Mouse (Mus musculus) c-Kit-positive CD71-positive TER-119-positive erythroid progenitor cells, embryonic 14.5 days (primary cell): Measurements from ENCODE around the gene Stk38.
"Not testable (repeated sequence)": the region's sequence is repeated elsewhere in the genome, so short reads cannot be mapped to it uniquely, and the experiment has no call there.

Experiments used
- DNase-seq: peaks from one replicate; pipeline ENCODE4 v3.0.0-alpha.2; 2013; ENCODE audit warnings: low spot score

The Stk38 gene

DNA sequence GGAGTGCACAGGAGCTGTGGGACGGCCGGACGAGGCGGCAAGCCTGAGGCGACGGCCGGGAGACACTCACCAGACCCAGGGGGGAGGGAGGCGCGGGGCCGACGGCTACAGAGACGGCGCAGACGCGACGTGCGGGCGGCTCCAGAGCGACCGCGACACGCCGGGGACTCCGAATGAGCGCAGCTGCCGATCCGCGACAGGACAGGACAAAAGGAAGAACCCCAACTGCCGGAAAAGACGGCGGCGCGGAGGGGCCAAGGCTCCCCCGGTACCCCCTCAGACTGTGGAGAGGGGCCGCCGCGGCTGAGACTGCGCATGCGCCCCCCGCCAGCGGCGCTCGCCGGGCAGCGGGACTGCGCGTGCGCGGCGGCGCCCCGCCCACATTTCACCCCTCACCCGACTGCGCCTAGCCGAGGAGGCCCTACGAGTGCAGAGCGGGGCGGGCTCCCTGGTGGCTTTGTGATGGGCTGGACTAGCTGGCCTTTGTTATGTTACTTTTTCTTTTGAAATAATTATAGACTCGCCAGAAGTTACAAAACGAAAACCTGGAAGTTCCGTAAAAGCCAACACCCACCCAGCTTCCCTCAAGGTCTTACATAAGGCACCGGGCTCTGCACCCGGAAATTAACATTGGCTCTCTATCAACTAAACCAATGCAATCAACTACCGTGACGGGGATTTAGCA is at the start of gene Stk38:
TSS of gene Stk38 (minus strand) at position 355 of the 685 bp plus-strand sequence.
- peak; percentile 78 for DNase-seq

DNA sequence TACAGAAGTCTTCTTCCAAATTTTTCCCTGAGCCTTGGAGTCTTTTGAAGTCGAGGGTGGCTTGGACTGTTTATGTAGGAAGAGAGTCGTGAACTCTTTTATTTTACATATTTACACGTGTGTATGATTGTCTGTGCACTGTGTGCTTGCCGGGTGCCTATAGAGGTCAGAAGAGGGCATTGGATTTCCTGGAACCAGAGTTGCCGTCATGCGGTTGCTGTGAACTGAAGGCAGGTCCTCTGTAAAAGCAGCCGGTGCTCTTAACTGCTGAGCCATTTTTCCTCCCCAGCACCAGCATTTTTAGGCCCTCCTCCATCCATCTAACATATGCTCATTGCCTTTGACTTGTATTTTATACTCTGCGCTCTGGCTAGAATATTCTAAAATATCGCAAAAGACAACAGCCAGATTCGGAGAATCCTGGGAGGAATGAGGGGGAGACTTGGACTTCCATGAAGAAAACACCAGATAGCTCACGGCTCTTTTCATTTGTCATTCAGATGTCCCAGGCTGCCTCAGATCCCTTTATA is 49.6 kb upstream of the Stk38 start:
- no peak for DNase-seq

DNA sequence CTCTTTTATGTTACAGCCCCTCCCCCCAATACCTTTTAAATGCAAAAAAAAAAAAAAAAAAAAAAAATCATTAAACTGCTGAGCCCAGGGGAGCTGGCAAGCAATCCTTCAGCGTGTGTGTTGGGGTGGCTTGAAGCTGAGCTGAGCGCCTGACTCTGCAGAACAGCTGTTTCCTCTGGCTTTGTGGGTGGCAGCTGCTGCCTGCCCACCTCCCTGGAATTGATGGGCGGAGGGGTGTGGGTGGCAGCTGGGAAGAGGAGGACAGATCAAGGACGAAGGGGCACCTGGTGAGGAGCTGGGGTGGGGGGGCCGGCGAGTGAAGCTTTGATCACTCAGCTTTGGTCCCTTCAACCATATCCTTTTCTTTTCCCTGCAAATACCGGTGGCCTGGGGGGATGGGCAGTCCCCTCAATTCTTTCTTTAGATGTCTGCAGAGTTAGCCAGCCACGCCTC is 48.9 kb upstream of the Stk38 start:
- no peak for DNase-seq

DNA sequence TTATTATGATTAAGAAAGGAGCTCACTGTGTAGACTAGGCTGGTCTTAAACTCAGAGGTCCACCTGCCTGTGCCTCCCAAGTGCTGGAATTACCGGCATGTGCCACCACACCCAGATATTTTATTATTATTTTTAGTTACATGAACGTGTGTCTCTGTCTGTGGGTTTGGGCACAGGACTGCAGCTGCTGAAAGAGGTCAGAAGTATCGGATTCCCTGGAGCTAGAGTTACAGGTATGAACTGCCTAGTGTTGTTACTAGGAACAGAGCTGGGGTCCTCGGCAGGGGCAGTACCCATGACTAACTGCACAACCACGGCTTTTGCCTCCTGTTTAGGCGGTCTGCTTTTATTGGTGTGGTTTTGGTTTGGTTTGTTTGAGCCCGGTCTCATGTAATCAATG is 48.4 kb upstream of the Stk38 start:
- no peak for DNase-seq

DNA sequence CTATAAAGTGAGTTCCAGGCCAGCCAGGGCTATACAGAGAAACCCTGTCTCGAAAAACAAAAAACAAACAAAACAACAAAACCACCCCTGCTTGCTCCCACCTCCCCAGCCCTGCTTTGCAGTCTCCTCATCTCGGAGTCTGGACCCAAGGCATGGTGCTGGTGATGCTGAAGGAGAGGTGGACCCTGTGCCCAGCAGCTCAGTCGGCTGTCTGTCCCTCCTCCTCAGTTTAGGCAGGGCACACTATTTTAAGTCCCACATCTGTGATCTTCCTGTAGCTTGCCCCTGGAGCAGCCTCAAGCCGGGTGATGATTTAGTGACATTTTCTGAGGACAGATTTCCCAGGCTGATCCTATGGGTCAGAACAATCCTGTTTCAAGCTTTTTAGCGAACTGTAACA is 47.8 kb upstream of the Stk38 start:
- DNase-seq: no peak

DNA sequence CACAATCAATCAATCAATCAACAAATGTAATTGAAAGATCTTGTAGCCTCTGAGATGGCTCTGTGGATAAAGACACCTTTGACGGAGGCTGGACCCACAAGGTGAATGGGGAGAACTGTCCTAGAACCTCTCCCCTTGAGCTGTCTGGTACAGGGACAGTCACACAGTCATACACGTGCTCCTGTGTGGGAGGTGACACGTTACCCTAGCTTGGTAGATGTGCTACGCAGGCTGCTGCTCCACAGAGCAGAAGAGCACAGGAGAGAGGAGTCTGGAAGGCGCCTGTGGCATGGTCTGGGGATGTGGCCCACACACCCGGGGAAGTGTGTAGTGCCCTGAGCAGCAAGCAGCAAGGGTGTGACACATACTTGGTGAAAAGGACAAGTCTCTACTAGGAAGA is 46.6 kb upstream of the Stk38 start:
- DNase-seq: no peak

DNA sequence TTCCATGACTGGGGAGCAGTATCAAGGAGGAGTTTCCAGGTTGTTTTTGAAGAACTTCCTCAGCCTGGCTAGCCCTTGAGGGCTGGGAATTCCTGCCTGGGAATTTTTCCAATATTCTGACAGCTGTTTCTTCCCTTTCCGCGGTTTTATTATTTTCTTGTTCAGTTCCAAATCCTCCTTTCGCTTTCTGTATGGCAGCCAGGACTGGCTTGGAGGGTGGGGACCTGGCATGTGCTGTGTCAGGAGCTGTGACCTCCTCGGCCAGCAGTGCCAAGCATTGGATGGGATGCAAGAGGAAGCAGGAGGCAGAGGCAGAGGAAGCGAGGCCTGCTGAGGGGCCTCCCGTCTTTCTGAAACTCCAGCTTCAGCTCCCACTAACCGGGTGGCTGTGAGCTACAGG is 46.0 kb upstream of the Stk38 start:
- DNase-seq: no peak

DNA sequence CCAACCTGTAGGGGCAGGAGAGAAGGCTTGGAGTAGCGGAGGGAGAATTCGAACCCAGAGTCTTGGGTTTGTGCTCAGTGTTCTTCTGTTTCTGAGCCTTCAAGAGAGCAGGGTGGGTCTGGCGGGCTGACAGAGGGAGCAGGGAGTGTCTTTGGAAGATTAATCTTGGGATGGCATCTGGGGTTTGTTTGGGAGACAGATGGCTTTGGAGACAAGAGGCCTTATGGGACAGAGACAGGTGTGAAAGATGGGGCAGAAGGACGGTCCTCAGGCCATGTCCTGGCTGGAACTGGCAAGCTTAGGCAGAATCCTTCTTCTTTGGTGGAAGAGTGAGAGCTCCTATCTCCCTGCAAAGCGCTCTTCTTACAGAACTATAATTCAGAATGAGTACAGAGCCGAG is 45.3 kb upstream of the Stk38 start:
- no peak for DNase-seq

DNA sequence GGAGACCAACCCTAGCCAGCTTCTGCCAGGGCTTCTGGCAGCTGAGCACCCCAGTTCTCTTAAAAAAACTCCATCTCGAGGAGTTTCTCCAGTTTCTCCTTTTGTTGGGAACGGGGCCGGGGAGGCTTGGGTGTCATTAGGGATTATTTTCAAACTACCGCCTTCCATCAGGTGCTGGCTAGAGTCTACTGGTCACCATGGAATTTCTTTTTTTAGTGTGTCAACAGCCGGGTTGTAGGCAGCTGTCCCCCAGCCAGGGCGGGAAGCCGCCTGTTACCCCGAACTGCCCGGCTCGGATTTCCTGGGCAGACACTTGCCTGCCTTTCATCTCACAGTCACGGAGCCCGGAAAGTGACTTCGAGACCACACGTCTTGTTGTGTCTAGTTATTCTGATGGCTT is 43.0 kb upstream of the Stk38 start:
- DNase-seq: no peak

DNA sequence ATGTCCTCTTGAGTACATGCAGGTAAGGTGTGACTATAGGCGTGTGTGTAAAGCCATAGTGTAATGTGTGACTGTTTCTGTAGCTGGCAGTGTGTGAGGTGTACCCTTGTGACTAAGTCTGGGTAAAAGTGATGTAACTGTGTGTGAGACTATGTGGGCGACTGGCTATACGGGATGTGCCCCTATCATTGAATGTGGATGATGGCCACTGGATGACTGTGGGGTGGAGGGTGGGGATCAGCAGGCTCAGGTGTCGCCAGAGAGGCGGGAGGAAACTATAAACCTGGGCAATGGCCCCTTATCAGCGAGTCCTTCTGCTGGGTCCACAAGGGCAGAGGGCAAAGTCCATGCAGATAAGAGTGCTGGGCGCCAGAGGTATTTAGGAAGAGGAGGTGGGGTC is 42.1 kb upstream of the Stk38 start:
- no peak for DNase-seq

DNA sequence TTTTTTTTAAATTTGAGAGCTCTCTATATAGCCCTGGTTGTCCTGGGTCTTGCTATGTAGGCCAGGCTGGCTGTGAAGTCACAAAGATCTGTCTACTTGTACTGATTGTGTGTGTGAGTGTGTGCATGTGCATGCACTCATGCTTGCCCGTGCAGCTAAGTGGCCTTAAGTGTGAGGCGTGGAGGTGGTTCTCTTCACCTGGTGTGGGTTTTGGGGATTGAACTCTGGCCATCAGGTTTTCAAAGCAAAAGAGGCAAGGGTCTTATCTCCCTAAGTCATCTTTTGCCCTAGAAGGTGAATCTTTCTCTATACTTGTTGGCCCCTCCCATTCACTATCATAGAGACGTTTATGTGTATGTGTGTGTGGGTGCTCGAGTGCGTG is 41.7 kb upstream of the Stk38 start:
- DNase-seq: no peak

DNA sequence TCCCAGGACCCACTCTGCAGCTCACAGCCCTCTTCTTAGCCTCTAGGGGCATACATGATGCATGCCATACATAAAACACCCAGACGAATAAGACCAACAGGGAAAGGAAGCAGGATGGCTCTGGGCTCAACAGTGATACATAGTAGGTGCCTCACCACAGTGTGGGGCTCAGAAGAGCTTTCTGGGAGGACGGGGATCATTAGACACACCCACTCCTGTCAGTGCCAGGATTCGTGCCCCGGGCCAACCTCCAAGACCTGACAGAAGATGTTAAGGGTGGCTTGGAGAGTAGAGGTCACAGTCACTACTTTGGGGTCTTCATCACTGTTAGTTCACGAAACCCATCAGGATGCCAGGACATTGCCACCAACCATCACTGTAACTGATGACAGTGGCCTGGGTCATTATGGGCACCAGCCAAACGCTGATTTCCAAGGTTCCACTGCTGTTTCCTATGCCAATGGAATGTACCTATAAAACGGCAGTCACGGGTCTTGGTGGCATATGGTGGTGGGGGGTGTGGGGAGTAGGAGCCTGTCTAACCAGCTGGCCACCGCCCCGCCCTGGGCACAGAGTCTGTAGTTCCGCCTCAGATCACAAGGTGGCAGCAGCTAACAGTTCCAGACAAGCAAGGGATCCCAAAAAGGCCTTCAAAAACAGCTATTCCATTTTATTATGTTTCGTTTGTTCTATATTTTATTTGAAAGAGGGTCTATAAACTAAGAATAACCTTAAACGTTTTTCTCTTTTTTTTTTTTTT is 41.1 kb upstream of the Stk38 start:
- DNase-seq: peak; percentile 72

DNA sequence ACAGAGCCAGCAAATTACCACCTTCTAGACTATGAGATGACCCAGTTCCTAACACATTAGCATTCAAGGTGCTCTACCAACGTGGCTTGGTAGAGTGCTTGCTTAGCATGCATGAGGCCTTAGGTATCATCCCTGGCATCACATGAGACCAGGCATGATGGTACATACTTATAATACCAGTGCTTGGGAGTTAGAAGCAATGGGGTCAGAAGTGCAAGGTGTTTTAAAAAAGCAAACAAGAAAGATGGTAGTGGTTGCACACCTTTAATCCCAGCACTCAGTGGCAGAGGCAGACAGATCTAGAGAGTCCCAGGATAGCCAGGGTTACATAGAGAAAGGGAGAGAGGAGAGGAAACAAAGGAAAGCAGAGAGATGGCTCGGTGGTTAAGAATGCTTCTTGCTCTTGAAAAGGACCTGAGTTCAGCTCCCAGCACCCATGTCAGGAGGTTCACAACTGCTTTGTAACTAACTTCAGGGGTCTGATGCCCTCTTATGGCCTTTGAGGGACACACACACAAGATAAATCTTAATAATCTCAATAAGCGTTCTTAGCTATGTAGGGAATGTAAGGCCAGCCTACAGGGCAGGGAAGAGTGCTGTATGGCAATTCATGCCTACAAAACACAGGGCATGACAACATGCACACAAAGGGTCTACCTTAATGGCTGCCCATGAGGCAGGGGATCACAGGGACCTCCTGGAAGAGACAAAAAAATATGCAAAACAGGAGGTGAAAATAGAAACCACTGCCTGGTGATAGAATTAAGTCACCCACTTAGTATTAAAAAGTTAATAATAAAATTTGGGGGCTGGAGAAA is 40.1 kb upstream of the Stk38 start:
- DNase-seq: no peak

DNA sequence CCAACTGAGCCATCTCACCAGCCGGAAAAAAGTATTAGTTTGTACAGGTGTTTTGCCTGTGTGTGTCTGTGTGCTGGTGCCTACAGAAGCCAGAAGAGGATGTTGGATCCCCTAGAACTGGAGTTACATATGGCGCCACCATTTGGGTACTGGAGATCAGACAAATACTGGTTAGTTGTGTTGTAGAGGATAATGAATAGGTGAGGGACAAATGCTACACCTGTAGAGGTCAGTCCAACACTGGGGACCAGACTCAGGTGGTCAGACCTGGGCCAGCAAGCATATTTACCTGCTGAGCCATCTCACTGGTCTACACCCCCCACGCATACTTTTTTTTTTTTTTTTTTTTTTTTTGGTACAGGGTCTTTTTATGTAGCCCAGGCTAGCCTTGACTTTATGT is 39.1 kb upstream of the Stk38 start:
- no peak for DNase-seq

DNA sequence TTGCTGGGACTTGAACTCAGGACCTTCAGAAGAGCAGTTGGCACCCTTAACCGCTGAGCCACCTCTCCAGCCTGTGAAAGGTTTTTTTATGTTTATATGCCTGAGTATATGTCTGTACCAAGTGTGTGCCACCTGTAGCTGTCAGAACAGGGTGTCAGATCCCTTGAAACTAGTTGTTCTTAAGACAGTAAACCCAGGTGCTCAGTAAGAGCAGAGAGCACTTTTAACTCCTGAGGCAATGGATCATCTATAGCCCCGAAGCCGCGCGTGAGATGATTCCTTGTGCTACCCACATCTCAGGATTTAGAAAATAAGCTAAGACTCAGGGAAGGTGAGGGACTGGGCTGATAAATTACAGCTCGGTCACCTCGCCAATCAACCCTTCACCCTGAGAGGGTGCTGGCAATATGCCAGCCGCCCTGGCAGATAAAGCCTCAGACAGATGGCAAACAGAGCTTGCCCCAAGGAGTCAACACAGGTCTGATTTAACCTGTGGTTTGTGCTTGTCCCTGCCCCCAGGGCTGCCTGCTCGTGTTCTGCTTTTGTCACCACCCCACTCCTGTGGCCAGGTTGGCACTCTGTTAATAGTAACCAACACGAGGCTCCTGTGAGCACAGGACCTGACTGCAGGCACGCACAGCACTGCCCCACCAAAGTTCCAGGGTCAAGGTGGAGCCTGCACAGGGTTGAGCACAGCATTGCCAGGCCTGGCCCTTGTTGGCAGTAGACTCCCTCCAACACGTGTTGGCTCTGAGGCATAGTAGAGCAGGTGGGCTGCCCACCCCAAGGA is 38.1 kb upstream of the Stk38 start:
- DNase-seq: no peak

DNA sequence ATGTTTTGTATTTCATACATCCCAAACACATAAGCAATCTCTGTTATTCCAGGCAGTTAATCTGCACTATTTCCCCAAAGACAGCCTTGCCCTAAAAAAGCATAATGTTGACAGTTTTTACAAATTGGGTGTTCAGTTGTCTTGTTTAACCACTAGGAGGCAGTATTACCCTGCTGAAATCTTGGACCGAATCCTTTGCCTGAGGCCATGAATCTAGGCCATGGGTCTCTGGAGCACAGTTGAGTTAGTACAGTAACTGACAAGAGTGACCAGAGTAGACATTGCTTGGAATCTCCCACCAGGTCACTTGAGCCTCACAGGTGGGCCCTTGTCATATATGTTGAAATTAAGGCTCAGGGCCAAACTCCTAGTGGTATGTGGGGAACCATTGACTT is 37.1 kb upstream of the Stk38 start:
- DNase-seq: no peak

DNA sequence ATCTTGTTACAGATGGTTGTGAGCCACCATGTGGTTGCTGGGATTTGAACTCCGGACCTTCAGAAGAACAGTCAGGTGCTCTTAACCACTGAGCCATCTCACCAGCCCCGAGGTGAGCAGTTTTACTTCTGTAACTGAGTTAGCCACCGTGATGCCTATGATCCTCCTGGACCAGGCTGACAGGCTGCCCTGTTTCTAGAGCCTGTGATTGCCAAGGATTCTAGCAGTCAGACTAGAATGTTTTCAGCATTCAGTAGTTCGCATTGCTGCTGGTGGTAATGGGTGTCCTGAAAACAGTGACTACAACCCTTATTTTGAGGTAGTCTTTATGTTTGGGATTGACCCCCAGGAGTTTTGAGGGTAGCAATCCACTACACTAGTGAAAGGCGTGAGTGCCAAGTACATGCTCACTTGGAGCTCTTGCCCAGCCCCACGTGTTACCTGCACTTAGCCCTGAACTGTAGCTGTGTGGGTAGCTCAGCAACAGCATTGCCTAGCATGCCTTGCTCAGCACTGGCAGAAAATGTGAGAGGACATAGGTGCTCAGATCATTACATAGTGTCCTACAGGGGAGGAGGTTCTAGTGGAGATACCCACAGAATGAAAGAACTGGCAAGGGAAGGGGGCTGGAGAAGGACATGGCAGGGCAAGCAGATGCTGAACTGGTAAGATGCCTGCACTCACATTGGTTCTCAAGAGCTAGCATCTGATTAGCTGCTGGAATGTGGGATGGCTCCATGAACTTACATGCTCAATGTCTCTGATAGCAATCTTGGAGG is 36.5 kb upstream of the Stk38 start:
- DNase-seq: no peak

DNA sequence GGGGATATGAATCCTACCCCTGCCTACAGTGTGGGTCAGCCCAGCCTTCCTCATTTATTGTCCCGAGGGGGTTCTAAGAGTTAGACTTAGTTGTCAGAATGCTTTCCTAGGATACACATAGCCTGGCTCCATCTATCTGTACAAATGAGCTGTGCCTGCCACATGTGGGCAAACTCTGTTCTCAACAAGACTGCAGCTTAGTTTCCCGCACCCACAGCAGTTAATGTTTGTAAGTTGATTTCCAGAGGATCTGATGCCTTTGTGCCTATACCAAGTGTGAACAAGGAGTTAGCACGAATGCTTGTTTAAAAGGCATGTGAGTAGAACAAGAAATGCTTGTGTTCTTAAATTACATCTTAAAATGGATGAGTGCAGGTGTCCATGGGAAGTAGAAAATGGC is 35.8 kb upstream of the Stk38 start:
- no peak for DNase-seq

DNA sequence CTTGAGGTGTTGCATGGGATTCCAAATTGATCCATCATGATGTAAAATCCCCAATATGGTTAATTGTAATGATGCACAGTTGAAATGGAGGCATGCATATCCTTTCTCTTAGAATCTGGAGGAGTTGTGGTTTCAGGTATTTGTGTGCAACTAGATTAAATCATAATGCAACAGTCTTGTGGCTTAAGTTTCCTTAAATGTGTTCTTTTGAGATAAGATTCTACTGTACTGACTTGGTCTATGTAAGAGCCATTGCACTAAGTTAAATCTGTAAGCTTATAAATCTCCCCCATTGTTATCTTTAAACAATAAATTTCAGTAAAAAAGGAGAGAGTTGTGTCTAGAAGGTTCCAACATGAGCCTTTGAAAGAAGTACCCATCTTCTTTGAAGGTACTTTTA is 34.8 kb upstream of the Stk38 start:
- DNase-seq: no peak

DNA sequence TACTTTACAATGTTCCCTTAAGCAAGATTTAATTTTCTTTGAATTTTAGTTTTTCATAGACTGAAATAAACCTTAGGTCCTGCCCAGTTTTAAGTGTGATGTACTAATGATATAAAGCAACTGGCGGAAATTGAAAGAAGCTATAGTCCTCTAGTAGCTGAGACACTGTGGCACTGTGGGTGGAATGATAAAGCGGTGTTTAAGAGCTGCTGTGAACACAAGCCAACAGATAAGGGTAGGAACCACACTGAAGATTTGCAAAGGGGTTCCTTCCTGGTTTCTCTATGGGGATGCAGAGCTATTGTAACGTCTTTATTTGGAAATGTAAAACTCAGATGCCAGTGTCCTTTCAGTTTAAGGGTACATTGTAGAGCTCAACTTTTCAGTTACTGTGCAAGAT is 33.8 kb upstream of the Stk38 start:
- not testable (repeated sequence) for DNase-seq

DNA sequence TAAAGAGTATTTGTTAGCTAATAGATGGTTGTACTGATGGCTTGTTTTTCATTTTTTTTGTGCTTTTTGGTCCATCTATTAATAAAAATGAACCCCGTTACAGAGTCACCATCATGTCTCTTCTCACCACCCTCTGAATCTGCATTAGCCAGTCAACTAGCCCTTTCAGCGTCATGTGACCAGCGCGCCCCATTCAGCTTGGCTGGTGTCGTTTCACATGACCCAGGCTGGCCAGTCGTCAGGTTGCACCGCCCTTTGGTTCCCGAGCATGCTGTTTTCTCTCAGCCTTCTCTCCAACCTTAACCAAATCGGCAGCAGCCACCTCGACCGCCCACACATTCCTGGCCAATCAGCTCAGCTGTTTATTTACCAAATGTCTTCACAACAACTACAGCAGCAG is 31.6 kb upstream of the Stk38 start:
- DNase-seq: no peak
